Mouse (Mus musculus): ENCODE data around the gene Olfr138. TPM values are rescaled to one million over a fixed set of nuclear protein-coding genes. Genes with fewer than 3 reads are reported as not detected.

Olfr138 gene
- not detected for polyA plus RNA-seq (2015; fragmentation: Illumina TruSeq; extraction: RNeasy Lipid Tissue Mini Kit (QIAGEN cat#74804); ENCODE audit: low read depth, low replicate concordance)

DNA sequence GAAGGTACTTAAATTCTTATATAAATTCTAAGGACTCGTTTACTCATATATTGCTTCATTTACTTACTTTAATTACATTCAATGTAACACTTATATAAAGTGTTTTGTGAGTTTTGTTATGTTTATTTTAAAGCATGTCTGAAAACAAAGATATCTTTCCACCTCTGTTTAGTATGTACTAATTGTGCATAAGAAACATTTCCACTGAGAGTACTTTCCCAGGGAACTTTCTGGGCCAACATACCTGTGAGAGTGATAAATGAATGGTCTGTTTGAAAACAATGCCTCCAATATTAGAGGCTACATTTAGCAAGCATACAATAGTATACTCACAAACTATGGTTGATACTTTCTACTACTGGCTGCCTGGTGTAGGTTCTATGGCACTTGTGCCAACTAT is at the start of gene Olfr138:
Gene Olfr138, plus strand, starts transcription at position 301 of the 400 bp plus-strand sequence.

DNA sequence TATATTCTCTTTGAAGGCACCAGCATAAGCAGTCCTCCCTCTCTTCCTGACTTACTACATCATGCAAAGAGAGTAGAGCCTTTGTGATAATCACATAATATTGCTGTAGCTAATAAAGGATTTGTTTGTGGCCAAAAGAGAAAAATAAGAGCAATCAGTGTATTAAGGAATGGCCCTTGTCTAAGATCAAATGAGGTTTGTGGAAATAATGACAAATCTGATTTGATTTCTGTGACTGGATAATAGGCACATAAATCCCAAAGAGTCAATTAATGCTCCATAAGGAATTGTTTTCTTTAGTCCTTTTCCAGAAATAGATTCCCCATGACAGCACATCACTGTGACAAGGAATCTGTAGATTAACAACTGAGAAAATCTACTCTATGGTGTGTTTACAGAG is 46.6 kb downstream of the Olfr138 start, which contains the start of gene Olfr137:
Gene Olfr137, minus strand, starts transcription at position 101 of the 400 bp plus-strand sequence.

Other genes starting within 250 kb of the Olfr138 start
- gene Olfr129, start 201.0 kb upstream of the Olfr138 start, polyA plus RNA-seq (2015; fragmentation: Illumina TruSeq; extraction: RNeasy Lipid Tissue Mini Kit (QIAGEN cat#74804); ENCODE audit: low read depth, low replicate concordance) = not detected
- gene Olfr130, start 197.1 kb upstream of the Olfr138 start, polyA plus RNA-seq (2015; fragmentation: Illumina TruSeq; extraction: RNeasy Lipid Tissue Mini Kit (QIAGEN cat#74804); ENCODE audit: low read depth, low replicate concordance) = not detected
- gene Olfr131, start 172.3 kb upstream of the Olfr138 start, polyA plus RNA-seq (2015; fragmentation: Illumina TruSeq; extraction: RNeasy Lipid Tissue Mini Kit (QIAGEN cat#74804); ENCODE audit: low read depth, low replicate concordance) = not detected
- not detected for gene Olfr132, start 126.5 kb upstream of the Olfr138 start, polyA plus RNA-seq (2015; fragmentation: Illumina TruSeq; extraction: RNeasy Lipid Tissue Mini Kit (QIAGEN cat#74804); ENCODE audit: low read depth, low replicate concordance)
- not detected for gene Olfr133, start 115.8 kb upstream of the Olfr138 start, polyA plus RNA-seq (2015; fragmentation: Illumina TruSeq; extraction: RNeasy Lipid Tissue Mini Kit (QIAGEN cat#74804); ENCODE audit: low read depth, low replicate concordance)
- gene Olfr134, start 89.6 kb upstream of the Olfr138 start, polyA plus RNA-seq (2015; fragmentation: Illumina TruSeq; extraction: RNeasy Lipid Tissue Mini Kit (QIAGEN cat#74804); ENCODE audit: low read depth, low replicate concordance) = not detected
- not detected for gene Olfr135, start 56.7 kb upstream of the Olfr138 start, polyA plus RNA-seq (2015; fragmentation: Illumina TruSeq; extraction: RNeasy Lipid Tissue Mini Kit (QIAGEN cat#74804); ENCODE audit: low read depth, low replicate concordance)
- gene Olfr137, start 46.5 kb downstream of the Olfr138 start, polyA plus RNA-seq (2015; fragmentation: Illumina TruSeq; extraction: RNeasy Lipid Tissue Mini Kit (QIAGEN cat#74804); ENCODE audit: low read depth, low replicate concordance) = not detected
- gene Olfr136, start 68.8 kb downstream of the Olfr138 start, polyA plus RNA-seq (2015; fragmentation: Illumina TruSeq; extraction: RNeasy Lipid Tissue Mini Kit (QIAGEN cat#74804); ENCODE audit: low read depth, low replicate concordance) = not detected
- not detected for gene Esp36, start 159.2 kb downstream of the Olfr138 start, polyA plus RNA-seq (2015; fragmentation: Illumina TruSeq; extraction: RNeasy Lipid Tissue Mini Kit (QIAGEN cat#74804); ENCODE audit: low read depth, low replicate concordance)

Measured in brain, adult 10 weeks (tissue).